ENCODE assay signal across 30 mouse cellular contexts in genomic region chr3:144638110-144638509, GRCm38 (mm10).
"Had no signal": no experiment of that assay in that cellular context is flagged by ENCODE, and none has a peak within 500 bp of the region (broad histone marks: within the 10 kb centered on the region; RNA-seq: fewer than 3 reads in every experiment).

No protein-coding gene starts in this region.

- H3K4me3 ChIP-seq: limb, embryonic 10.5 days; limb, embryonic 12.5 days; limb, embryonic 13.5 days; limb, embryonic 15.5 days; liver, embryonic 12.5 days; liver, embryonic 13.5 days; liver, embryonic 15.5 days; lung, embryonic 15.5 days; megakaryocyte, embryonic 14.5 days; midbrain, embryonic 10.5 days; midbrain, embryonic 12.5 days; midbrain, embryonic 13.5 days; midbrain, embryonic 15.5 days had no signal

- H3K36me3 ChIP-seq: limb, embryonic 10.5 days; limb, embryonic 12.5 days; limb, embryonic 13.5 days; limb, embryonic 15.5 days; liver, embryonic 12.5 days; liver, embryonic 13.5 days; liver, embryonic 15.5 days; lung, embryonic 15.5 days; midbrain, embryonic 10.5 days; midbrain, embryonic 12.5 days; midbrain, embryonic 13.5 days; midbrain, embryonic 15.5 days had no signal

- ATAC-seq: liver, embryonic 12.5 days; liver, postnatal 0 days; lung, postnatal 0 days; midbrain, embryonic 13.5 days; midbrain, embryonic 15.5 days; midbrain, embryonic 16.5 days had no signal

- H3K9me3 ChIP-seq: limb, embryonic 10.5 days; limb, embryonic 12.5 days; limb, embryonic 13.5 days; limb, embryonic 15.5 days; liver, embryonic 12.5 days; liver, embryonic 13.5 days; liver, embryonic 15.5 days; lung, embryonic 15.5 days; midbrain, embryonic 13.5 days; midbrain, embryonic 15.5 days had no signal

- H3K4me2 ChIP-seq: limb, embryonic 12.5 days; limb, embryonic 13.5 days; limb, embryonic 15.5 days; liver, embryonic 11.5 days; liver, embryonic 12.5 days; liver, embryonic 13.5 days; liver, embryonic 15.5 days; lung, embryonic 14.5 days; lung, embryonic 15.5 days; midbrain, embryonic 11.5 days; midbrain, embryonic 12.5 days; midbrain, embryonic 13.5 days; midbrain, embryonic 15.5 days had no signal

- H3K4me1 ChIP-seq: liver, embryonic 15.5 days; midbrain, embryonic 12.5 days; midbrain, embryonic 15.5 days had no signal

- H3K27ac ChIP-seq: limb, embryonic 10.5 days; limb, embryonic 12.5 days; limb, embryonic 13.5 days; limb, embryonic 15.5 days; liver, embryonic 12.5 days; liver, embryonic 13.5 days; liver, embryonic 14.5 days; liver, embryonic 15.5 days; lung, embryonic 15.5 days; macrophage; midbrain, embryonic 10.5 days; midbrain, embryonic 12.5 days; midbrain, embryonic 13.5 days; midbrain, embryonic 15.5 days had no signal

- H3K27me3 ChIP-seq: limb, embryonic 13.5 days; limb, embryonic 15.5 days; liver, embryonic 13.5 days; liver, embryonic 15.5 days; megakaryocyte, embryonic 14.5 days; midbrain, embryonic 12.5 days; midbrain, embryonic 13.5 days; midbrain, embryonic 15.5 days had no signal

- DNase-seq: left cerebral cortex, postnatal 4 days; liver; liver, embryonic 13.5 days; liver, postnatal 0 days; lung, adult 18-20 months; lung, adult 2 months; lung, embryonic 14.5 days; lung, postnatal 10 days; lung, postnatal 14 days; lung, postnatal 36 days; lung, postnatal 4 days; midbrain, embryonic 14.5 days had no signal

- H3K9ac ChIP-seq: limb, embryonic 12.5 days; limb, embryonic 13.5 days; limb, embryonic 15.5 days; liver, embryonic 12.5 days; liver, embryonic 13.5 days; liver, embryonic 14.5 days; liver, embryonic 15.5 days; liver, postnatal 0 days; lung, embryonic 14.5 days; lung, embryonic 15.5 days; midbrain, embryonic 12.5 days; midbrain, embryonic 13.5 days; midbrain, embryonic 15.5 days had no signal
